Mouse (Mus musculus): Measurements from ENCODE around the gene Tm7sf3. TPM values are rescaled to one million over a fixed set of nuclear protein-coding genes. Genes with fewer than 3 reads are reported as not detected.

Tm7sf3 gene
- 18.0 TPM for polyA plus RNA-seq (2017; shearing (Covaris generic))

DNA sequence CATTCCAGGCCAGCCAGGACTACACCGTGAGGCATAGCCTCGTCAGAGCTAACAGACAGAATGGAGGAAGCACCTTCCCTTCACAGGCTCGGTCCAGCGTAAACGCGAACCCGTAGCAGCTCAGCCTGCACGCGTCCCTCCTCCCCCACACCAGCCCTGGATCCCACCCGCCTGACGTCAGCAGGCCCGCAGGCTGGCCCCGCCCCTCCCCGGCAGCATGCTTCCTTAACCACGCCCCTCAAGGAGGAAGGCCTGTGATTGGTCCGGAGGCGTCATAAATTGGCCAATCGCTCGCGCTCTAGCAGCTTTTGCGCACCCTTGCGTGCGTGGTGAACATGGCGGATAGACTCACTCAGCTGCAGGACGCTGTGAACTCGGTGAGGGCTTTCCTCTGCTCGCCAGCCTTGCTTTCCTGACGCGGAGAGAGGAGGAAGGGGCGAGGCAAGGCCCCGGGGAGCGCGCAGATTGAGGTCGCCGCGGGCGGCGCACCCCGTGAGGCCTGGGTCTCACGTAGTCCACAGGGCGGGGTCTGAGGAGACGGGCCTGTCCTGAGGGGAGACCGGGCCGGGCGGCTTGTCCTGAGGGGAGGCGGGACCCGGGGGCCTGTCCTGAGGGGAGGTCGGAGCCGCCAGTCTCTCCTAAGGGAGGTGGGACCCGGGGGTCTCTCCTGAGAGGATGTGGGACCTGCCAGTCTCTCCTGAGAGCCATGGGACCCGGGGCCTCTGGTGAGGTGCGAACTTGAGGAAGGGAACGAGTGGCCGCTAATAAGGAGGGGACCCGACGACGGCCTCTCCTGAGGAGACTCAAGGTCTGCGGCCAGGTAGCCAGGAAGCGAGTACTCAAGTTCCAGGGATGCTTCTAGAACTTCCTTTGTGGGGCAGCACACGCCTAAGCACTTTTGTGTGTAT, at the start of gene Tm7sf3, which contains the start of gene Med21:
Gene Tm7sf3 (minus strand): TSS at position 549 of the 908 bp plus-strand sequence.
Gene Med21 (plus strand): TSS at position 272 of the 908 bp plus-strand sequence.

DNA sequence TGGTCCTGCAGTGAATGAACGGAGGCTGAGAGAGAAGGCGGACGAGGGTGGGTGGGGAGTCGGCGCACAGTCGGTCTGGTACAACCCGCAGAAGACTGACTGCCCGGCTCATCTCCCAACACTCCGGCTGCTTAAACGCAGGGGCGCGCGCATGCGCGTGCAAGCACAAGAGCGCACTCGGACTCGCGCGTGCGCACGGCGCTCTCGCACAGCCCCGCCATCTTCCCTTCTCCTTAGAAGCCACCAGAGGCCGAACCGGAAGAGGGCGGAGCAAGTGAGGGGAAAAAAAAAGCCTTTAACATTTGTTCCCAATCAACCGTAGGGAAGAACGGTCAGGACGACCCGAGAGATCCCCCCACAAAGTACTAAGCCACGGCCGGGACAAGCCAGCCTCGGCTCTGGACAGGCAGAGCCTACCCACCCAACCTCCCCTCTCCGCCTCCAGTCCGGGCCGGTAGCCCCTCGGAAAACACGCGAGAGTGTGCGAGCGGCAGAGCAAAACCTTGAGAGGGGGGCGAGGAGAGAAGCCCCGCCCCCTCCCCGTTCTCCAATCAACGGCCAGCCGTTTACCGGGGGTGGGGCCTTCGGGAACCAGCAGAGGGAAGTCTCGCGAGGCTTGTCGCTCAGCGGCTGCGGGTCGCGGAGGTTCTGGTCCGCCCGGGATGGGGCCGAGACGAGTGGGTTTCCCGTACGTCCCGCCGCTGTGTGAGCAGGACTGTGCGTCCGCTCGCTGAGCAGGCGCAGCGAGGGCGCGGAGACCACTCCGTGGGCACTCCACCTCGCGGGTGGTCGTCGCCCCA, 65.1 kb downstream of the Tm7sf3 start, which contains the start of gene Ints13:
Gene Ints13 (minus strand): TSS at position 526 of the 800 bp plus-strand sequence.

DNA sequence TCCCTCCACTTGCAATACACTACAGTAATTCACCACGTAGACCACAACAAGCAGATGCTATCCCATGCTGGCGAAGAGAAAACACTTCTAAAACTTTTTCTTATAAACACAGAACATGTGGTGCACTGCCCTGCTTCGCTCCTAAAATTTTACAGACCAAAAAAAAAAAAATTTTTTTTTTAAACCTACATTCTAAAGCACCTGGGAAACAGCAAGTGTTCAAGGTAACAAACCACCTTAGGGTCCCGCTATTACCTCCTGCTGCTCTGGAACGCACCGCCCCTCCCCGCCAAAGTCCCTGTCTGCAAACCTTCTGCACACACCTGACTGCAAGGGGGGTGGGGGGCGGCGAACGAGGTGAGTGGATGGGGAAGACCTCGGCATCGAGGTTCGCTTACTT, 65.7 kb downstream of the Tm7sf3 start, which contains the start of gene Fgfr1op2:
Gene Fgfr1op2 (plus strand): TSS at position 301 of the 400 bp plus-strand sequence.

Other genes starting within 250 kb of the Tm7sf3 start
- gene Itpr2, start 140.6 kb downstream of the Tm7sf3 start, polyA plus RNA-seq (2017; shearing (Covaris generic)) = 231 TPM
- gene Fgfr1op2, start 65.6 kb downstream of the Tm7sf3 start, polyA plus RNA-seq (2017; shearing (Covaris generic)) = 127 TPM
- gene Ints13, start 65.0 kb downstream of the Tm7sf3 start, polyA plus RNA-seq (2017; shearing (Covaris generic)) = 79.6 TPM
- 76.9 TPM for gene Med21, start 277 bp downstream of the Tm7sf3 start, polyA plus RNA-seq (2017; shearing (Covaris generic))
- 14.4 TPM for gene Stk38l, start 82.2 kb upstream of the Tm7sf3 start, polyA plus RNA-seq (2017; shearing (Covaris generic))
- gene Arntl2, start 153.2 kb upstream of the Tm7sf3 start, polyA plus RNA-seq (2017; shearing (Covaris generic)) = not detected
- not detected for gene Smco2, start 207.3 kb upstream of the Tm7sf3 start, polyA plus RNA-seq (2017; shearing (Covaris generic))
- gene Ppfibp1, start 245.7 kb upstream of the Tm7sf3 start, polyA plus RNA-seq (2017; shearing (Covaris generic)) = 9.2 TPM